Mouse (Mus musculus): ENCODE measurements around the gene Lsm7. TPM values are rescaled to one million over a fixed set of nuclear protein-coding genes. Genes with fewer than 3 reads are reported as not detected.

The Lsm7 gene
- total RNA-seq, 2 experiments from 2014 or later, result 51.6 to 53.3 TPM

DNA sequence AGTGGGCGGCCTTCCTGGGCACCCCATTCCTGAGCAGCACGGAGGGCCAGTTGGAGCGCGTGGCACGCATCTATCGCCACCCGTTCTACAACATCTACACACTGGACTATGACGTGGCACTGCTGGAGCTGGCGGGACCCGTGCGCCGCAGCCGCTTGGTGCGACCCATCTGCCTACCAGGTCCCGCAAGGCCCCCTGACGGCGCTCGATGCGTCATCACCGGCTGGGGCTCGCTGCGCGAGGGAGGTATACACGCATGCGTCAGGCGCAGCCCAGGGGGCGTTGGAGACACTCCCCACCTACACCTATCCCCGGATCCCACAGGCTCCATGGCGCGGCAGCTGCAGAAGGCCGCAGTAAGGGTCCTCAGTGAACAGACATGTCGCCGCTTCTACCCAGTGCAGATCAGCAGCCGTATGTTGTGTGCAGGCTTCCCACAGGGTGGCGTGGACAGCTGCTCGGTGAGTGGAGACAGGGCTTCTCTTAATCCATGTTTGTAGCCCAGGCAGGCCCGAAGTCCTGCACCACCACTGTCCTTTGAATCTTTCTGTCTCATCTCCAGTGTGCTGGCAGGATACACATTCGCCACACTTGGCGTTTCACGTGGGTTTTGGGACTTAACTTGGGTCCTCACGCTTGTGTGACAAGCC lies 43.0 kb upstream of the Lsm7 start:
- Histone ChIP-seq H3K4me3 (peak overlapping the region; percentile 44), H3K27ac (peak overlapping the region; percentile 92)
- TF ChIP-seq CTCF (conservative IDR thresholded peaks at IDR 0.05), result no peak; the same call in 1 of the 2 replicates
- peak; percentile 77 to 81 for DNase-seq (ENCODE audit: low spot score in 2 of 2)

DNA sequence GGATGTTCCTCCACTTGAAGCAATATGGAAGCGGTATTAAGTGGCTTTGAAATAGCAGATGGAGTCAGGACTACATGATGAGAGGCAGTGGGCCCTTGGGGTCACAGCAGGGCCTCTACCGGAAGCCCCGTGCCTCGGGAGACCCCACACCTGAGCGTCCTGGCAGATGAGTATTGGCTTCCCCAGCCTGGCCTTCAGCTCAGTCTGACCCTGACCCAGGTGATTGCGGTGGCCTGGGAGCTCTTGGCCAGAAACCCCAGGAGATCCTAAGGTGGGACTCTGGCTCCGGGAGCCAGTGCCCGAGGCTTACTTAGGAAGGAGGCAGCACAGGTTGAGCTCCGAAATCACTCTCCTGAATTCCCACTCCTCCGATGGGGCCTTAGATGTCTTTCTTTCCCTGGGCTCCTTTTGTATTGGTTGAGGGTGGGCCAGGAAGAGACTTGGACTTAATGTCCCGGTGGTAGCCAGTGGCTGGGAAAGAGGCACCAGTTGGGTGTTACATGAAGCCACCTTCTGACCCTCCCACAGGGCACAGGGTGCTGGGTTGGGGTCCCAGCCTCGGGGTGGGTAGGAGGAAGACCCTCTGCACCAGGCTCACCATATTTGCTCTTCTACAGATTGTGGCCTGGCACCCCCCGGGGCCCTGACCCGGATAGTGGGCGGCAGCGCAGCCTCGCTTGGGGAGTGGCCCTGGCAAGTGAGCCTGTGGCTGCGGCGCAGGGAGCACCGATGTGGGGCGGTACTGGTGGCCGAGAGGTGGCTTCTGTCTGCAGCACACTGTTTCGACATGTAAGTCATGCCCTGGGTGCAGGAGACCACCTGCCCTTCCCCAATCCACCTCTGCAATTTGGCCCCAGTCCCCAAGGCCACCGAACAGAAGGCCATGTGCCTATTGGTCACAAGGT lies 41.8 kb upstream of the Lsm7 start:
- TF ChIP-seq CTCF (conservative IDR thresholded peaks at IDR 0.05), result no peak
- H3K4me3 ChIP-seq, result no peak overlapping the region
- peak overlapping the region; percentile 92 for H3K27ac ChIP-seq

DNA sequence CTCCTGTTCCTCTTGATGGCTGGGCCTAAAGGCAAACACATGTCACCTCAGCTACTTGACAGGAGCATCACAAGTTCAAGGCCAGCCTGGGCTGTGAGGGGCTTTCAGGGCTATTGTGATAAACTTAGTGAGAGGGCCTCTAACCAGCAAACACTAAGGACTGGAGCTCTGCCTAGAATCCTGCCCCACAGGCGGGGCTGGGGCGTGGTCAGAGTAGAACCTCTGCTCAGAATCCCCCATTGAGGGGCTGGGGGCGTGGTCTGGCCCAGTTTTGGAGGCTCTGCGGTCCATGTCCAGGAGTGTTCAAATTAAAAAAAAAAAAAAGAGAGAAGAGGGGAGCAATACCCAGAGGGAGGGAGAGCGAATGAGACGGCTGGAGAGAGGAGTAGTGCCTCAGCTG lies 40.7 kb upstream of the Lsm7 start:
- no peak for TF ChIP-seq CTCF (conservative IDR thresholded peaks at IDR 0.05)
- Histone ChIP-seq H3K4me3 (no peak overlapping the region), H3K27ac (no peak overlapping the region)
- no peak for DNase-seq (ENCODE audit: low spot score in 2 of 2)

More for the DNA sequence above, 41.8 kb upstream of the Lsm7 start:
- no peak for DNase-seq (ENCODE audit: low spot score in 2 of 2)

DNA sequence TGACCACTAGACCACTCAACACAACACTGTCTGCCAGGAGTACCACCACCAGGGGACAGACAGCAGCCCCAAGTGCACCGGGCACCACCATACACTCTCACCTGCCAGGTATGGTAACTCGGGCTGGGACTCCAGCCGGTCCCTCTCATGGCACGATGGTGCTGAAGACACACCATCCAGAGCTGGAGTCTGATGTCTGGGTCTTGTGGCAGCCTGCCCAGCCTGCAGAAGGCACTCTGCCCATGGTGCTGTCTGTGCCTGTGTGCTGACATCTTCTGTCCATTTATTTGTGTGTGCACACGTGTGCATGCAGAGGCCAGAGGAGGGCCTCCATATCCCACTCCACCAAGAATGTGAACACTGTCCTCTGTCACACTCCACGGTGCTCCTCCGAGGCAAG lies 40.1 kb upstream of the Lsm7 start:
- no peak for DNase-seq (ENCODE audit: low spot score in 2 of 2)
- H3K27ac ChIP-seq, result no peak overlapping the region
- no peak for TF ChIP-seq CTCF (conservative IDR thresholded peaks at IDR 0.05)
- H3K4me3 ChIP-seq, result no peak overlapping the region

DNA sequence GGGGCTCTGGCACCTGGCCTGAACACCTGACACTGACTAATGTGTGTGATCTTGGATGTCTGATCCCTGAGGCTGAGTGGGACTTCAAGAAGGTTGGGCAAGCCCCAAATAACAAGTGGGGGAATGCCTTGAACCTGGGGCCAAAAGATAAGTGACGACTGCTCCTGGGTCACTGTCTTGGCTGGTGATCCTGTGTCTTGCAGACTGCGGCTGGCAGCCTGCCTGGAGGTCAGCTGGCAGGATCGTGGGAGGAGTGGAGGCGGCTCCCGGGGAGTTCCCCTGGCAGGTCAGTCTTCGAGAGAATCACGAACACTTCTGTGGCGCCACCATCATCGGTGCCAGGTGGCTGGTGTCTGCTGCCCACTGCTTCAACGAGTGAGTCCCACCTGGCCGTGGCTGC lies 32.2 kb upstream of the Lsm7 start:
- no peak overlapping the region for H3K4me3 ChIP-seq
- no peak overlapping the region for H3K27ac ChIP-seq
- no peak for TF ChIP-seq CTCF (conservative IDR thresholded peaks at IDR 0.05)
- DNase-seq (ENCODE audit: low spot score in 2 of 2), result no peak

DNA sequence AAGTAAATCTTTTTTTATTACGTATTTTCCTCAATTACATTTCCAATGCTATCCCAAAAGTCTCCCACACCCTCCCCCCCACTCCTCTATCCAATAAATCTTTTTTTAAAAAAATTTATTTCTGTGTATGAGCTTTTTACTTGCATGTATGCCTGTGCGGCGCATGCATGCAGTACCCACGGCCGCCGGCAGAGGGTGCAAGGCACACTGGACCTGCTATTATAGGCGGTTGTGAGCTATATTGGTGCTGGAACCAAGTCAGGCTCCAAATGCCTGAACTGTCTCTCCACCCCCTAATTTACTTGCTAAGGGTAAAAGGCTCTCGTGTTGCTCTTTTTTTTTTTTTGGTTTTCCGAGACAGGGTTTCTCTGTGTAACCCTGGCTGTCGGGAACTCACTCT lies 26.3 kb upstream of the Lsm7 start:
- peak; percentile 77 for TF ChIP-seq CTCF (conservative IDR thresholded peaks at IDR 0.05)
- Histone ChIP-seq H3K27ac (no peak overlapping the region), H3K4me3 (no peak overlapping the region)
- DNase-seq (ENCODE audit: low spot score in 2 of 2), result peak in 1 of 2 experiments; percentile 64

DNA sequence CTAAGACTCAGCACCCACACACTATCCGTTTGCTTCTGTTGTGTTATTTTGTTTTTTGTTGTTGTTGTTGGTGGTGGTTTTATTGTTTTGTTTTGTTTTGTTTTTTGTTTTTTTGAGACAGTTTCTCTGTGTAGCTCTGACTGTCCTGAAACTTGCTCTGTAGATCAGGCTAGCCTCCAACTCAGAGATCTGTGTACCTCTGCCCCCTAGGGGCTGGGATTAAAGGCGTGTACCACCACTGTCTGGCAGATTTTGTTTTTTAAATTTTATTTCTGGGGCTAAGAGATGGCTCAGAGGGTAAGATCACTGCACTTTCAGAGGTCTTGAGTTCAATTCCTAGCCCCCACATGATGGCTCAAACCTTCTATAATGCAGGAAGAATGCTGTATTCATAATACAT lies 25.9 kb upstream of the Lsm7 start:
- Histone ChIP-seq H3K27ac (no peak overlapping the region), H3K4me3 (no peak overlapping the region)
- TF ChIP-seq CTCF (conservative IDR thresholded peaks at IDR 0.05), result no peak
- no peak for DNase-seq (ENCODE audit: low spot score in 2 of 2)

DNA sequence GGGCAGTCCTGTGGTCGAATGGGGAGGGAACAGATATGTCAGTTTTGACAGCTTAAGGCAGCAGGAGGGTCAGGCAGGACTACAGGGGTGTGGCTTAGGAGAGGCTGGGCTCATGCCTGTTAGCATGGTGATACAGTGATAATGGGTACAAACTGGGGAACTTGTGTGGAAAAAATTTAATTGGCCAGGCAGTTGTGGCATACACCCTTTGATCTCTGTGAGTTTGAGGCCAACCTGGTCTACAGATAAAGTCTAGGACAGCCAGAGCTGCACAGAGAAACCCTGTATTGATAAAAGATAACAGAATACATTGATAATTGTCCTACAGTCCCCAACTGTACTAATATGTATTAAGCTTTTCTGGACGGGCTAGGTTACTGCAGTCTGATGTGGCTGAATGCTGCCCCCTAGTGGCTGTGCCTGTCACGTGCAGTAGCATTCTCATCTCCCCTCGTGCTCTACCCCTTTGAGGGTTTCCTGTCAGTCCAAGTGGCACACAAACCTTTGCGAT lies 25.2 kb upstream of the Lsm7 start:
- Histone ChIP-seq H3K4me3 (no peak overlapping the region), H3K27ac (no peak overlapping the region)
- peak; percentile 92 for TF ChIP-seq CTCF (conservative IDR thresholded peaks at IDR 0.05)
- DNase-seq (ENCODE audit: low spot score in 2 of 2), result peak in 1 of 2 experiments; percentile 76

DNA sequence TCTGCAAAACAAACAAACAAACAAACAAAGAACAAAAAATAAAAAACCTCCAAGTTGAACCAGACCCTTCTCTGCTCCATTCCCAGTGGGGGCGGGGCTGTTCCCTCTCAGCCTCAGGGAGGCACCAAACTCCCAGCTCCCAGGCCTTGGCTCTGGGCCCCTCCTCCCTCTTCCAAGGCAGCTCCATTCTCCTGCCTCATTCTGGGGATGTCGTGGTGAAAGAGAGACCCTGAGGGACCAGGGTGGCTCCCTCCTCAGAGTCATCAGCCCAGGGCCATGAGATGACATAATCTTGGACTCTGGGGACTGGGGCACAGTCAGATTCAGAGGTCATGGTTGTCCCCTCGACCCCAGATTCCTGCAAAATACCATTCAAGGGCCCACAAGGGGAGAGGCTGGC lies 21.6 kb upstream of the Lsm7 start:
- TF ChIP-seq CTCF (conservative IDR thresholded peaks at IDR 0.05), result no peak
- no peak for DNase-seq (ENCODE audit: low spot score in 2 of 2)
- no peak overlapping the region for H3K27ac ChIP-seq
- no peak overlapping the region for H3K4me3 ChIP-seq

DNA sequence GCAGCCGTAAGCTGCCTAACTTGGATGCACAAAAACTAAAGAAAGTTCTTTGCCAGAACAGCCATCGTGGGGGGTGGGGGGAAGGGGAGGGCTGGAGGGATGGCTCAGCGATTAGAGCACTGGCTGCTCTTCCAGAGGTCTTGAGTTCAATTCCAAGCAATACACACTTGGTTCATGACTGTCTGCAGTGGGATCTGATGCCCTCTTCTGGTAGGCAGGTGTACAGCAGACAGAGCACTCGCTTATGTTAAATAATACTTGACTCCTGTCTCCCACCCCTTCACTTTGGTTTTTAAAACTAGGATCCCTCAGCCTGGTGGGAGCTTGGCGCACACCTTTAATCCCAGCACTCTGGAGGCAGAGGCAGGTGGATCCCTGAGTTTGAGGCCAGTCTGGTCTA lies 21.0 kb upstream of the Lsm7 start:
- DNase-seq (ENCODE audit: low spot score in 2 of 2), result peak in 1 of 2 experiments; percentile 69
- no peak overlapping the region for H3K4me3 ChIP-seq
- H3K27ac ChIP-seq, result no peak overlapping the region
- TF ChIP-seq CTCF (conservative IDR thresholded peaks at IDR 0.05), result peak; percentile 92

DNA sequence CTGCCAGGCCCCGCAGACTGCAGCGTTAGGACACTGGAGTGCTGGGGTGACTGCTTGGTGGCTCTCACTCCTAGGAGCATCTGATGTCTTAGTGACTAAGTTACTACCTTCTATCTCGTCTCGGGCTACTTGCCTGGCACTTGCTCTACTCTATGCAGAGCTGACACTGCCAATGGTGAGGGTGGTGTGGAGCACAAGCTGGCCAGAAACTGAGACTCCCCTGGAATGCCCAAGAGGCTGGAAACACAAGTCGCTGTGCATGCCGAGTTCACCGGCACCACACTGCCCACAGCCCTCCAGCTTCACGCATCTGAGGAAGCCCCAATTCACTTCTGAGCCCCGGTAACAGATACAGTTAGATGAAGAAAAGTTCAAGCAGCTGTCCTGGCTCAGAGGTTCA lies 19.0 kb upstream of the Lsm7 start:
- Histone ChIP-seq H3K4me3 (no peak overlapping the region), H3K27ac (no peak overlapping the region)
- no peak for TF ChIP-seq CTCF (conservative IDR thresholded peaks at IDR 0.05)
- no peak for DNase-seq (ENCODE audit: low spot score in 2 of 2)

DNA sequence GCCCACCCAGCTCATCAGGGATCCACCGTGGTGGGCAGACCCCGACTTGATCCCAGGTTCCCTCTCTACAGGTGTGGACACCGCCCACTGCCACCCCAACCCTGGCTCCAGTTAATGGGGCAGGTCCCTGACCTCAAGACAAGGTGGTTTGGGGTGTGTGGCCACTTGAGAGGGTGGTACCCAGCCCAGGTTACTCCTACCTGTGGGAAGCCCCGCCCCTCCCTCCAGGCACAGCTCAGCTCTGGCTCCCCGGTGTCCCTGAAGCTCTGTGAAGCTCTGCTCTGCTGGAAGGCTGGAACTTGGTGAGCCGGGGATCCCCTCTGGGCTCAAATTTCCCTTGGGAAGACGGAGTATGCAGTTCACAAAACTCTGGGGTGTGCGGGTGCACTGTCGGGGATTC lies 16.6 kb upstream of the Lsm7 start, which contains the start of gene Tmprss9:
Tmprss9 (plus strand) TSS at position 268 of the 400 bp plus-strand sequence.
- H3K27ac ChIP-seq, result no peak within 1 kb of the TSS
- DNase-seq (ENCODE audit: low spot score in 2 of 2), result no peak
- no peak for TF ChIP-seq CTCF (conservative IDR thresholded peaks at IDR 0.05)
- no peak within 1 kb of the TSS for H3K4me3 ChIP-seq

DNA sequence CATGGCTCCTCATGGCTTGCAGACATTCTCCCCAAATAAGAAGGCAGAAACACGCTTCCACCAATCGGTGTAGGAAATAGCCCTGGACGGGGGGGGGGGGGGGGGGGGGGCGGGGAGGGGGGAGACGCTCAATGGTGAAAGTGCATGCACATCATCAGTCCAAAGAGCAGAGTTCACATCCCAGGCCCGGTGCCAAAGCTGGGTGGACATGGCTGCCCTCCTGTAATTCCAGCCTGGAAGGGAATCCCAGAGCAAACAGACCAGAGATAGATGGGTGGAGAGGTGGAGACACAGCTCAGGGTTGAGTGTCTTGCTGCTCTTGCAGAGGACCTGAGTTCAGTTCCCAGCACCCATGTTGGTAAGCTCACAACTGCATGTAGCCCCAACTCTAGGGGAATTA lies 16.0 kb upstream of the Lsm7 start:
- Histone ChIP-seq H3K27ac (no peak overlapping the region), H3K4me3 (no peak overlapping the region)
- no peak for DNase-seq (ENCODE audit: low spot score in 2 of 2)
- TF ChIP-seq CTCF (conservative IDR thresholded peaks at IDR 0.05), result no peak
